Mouse (Mus musculus) megakaryocyte, embryonic 14.5 days (primary cell): ENCODE measurements at regions not wholly inside any gene's neighbourhood (a gene's known extent, or its start where the extent isn't known, plus 50 kb on each side); places are given as distances from the start of the nearest gene placed in this dataset.

Experiments used
- H3K27me3 ChIP-seq: replicated peaks from 2 replicates; pipeline ENCODE3; 2012; ENCODE audit warnings: inconsistent platforms
- H3K36me3 ChIP-seq: replicated peaks from 2 replicates; pipeline ENCODE3; 2012; ENCODE audit warnings: low read length, inconsistent platforms, mixed read lengths
- H3K4me1 ChIP-seq: 2 replicates; pipeline ENCODE4 v1.6.1; 2012; ENCODE audit warnings: inconsistent platforms
- H3K4me3 ChIP-seq: replicated peaks from 2 replicates; pipeline ENCODE3; 2012; ENCODE audit warnings: moderate library complexity, mild to moderate bottlenecking, inconsistent platforms
- H3K9me3 ChIP-seq: 2 replicates; pipeline ENCODE4 v1.6.1; 2012; ENCODE audit warnings: inconsistent platforms
- FLI1 ChIP-seq: IDR thresholded peaks from 2 replicates; pipeline ENCODE4 v1.6.1; 2012; ENCODE audit warnings: low read length, inconsistent platforms, mixed read lengths
- GATA1 ChIP-seq: IDR thresholded peaks from 3 replicates; pipeline ENCODE4 v1.6.1; 2012; ENCODE audit warnings: mixed read lengths, low read length, inconsistent platforms, borderline replicate concordance

DNA sequence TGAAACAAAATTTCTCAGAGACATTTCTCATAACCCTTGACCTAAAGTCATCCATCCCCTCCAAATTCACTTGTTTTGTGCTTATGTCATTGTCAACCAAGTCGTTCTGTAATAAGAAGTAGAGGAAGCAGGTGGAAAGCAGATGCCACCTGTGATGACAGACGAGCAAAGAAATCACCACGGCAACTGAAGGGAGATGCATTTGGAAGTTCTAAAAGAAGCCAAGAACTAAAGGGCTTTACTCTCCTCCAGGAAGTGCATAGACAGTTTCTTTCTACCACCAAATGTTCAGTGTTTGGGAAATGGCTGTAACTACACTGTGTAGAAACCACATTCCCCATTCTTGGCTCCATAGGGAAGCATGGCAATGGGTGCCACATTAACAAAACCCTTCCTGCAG, 317.4 kb downstream of the Gm10184 start:
- Histone ChIP-seq H3K4me3 (no peak overlapping the region), H3K36me3 (no peaks in the 10 kb centered on the region), H3K4me1 (no peaks in the 10 kb centered on the region), H3K27me3 (no peaks in the 10 kb centered on the region), H3K9me3 (no peaks in the 10 kb centered on the region)
- TF ChIP-seq FLI1 (no peak), GATA1 (no peak)

DNA sequence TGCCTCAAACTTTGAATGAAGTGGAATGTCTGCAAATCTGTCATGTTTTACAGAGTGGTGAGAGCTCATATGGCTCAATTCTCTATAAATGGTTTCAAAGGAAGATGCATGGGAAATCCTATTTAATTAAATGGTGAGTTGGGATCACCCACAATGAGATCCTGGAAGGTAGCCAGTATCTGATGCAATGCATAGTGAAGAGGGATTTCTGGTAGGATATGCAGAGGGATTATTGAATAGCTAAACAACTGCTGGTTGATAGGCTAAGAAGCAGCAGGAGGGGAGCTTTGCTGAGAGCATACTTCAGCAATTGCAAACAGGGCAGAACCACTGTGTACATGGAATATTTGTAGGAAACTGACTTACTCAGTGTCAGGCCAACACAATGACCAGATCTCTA, 350.7 kb downstream of the Gm10184 start:
- Histone ChIP-seq H3K27me3 (no peaks in the 10 kb centered on the region), H3K4me3 (no peak overlapping the region), H3K36me3 (no peaks in the 10 kb centered on the region), H3K9me3 (no peaks in the 10 kb centered on the region), H3K4me1 (no peaks in the 10 kb centered on the region)
- TF ChIP-seq FLI1 (no peak), GATA1 (no peak)

DNA sequence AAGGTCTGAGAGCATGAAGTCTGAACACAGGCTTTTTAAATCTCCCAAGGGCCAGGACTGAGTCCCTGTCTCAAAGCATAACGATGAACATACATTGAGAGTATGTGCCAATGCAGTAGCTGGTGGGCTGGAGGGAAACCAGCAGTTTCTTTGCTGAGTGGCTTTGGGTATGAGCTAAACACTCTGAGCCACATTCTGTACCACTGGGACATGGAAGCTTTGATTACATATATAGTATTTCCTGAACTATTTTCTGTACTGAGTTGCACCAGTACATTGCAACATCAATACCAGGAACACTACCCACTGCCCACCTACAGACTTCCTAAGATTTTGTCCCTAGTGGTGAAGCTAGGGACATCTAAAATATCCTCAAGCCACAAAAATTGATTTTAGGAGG, 354.3 kb upstream of the Fshr start:
- Histone ChIP-seq H3K4me3 (no peak overlapping the region), H3K9me3 (no peaks in the 10 kb centered on the region), H3K36me3 (no peaks in the 10 kb centered on the region), H3K27me3 (no peaks in the 10 kb centered on the region), H3K4me1 (no peaks in the 10 kb centered on the region)
- TF ChIP-seq FLI1 (no peak), GATA1 (no peak)

DNA sequence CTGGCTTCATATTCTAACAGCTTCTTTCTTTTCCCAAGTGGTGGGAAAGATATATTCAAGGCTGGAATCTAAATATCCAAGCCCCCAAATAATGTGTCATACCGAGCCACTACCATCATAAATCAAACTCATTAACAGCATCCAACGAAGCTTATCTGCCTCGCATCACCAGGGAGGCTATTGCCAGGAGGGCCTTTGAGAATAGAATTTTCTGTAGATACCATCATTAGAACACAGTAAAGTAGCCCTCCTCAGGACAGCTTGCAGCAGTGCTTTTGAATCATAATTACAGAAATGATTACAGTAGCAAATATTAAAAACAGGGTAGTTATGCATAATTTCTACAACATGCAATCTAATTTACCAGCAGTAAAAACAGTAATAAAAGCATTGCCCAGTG, 353.1 kb upstream of the Fshr start:
- Histone ChIP-seq H3K27me3 (no peaks in the 10 kb centered on the region), H3K36me3 (no peaks in the 10 kb centered on the region), H3K4me3 (no peak overlapping the region), H3K4me1 (no peaks in the 10 kb centered on the region), H3K9me3 (no peaks in the 10 kb centered on the region)
- TF ChIP-seq FLI1, result no peak
- no peak for TF ChIP-seq GATA1

DNA sequence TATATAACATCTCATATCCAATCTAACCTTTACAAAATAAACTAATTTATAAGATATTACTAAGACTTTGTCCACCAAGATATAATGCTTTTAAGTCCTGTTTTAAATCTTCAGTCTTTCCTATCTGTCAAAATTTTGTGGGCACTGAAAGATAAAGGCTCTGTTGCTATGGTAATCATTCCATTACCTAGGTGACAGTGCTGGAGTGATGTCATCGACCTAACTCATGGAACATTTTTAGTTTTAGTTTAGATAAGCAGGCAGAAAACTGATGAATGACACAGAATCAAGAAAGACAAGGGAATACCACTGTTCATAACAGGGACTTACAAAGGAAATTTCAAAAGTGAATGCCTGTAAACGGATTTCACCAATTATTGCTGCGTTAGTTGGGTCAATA, 350.3 kb upstream of the Fshr start:
- H3K4me3 ChIP-seq, result no peak overlapping the region
- H3K27me3 ChIP-seq, result no peaks in the 10 kb centered on the region
- H3K36me3 ChIP-seq, result no peaks in the 10 kb centered on the region
- TF ChIP-seq GATA1 (no peak), FLI1 (no peak)
- no peaks in the 10 kb centered on the region for H3K9me3 ChIP-seq
- no peaks in the 10 kb centered on the region for H3K4me1 ChIP-seq

DNA sequence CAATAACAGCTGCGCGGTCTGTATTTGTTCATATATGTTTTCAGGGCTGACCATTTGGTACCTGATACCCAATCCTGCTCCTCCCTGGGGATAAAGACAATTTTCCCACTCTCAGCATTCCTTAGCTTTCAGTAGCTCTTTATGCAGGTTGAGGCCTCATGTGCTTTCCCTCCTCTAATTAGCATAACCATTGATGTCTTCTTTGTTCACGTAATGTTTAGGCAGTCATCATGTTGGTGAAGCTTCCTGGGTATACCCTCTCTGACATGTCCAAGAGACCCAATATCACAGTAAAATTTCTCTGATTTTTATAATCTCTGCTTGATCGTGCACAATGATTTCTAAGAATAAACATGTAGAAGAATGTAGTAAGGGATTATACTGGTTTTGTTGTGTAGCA, 321.4 kb upstream of the Fshr start:
- TF ChIP-seq FLI1, result no peak
- no peak for TF ChIP-seq GATA1
- Histone ChIP-seq H3K9me3 (peaks cover 3% of the 10 kb centered on the region; the same call in 1 of the 2 replicates), H3K27me3 (no peaks in the 10 kb centered on the region), H3K4me3 (no peak overlapping the region), H3K4me1 (no peaks in the 10 kb centered on the region), H3K36me3 (no peaks in the 10 kb centered on the region)

DNA sequence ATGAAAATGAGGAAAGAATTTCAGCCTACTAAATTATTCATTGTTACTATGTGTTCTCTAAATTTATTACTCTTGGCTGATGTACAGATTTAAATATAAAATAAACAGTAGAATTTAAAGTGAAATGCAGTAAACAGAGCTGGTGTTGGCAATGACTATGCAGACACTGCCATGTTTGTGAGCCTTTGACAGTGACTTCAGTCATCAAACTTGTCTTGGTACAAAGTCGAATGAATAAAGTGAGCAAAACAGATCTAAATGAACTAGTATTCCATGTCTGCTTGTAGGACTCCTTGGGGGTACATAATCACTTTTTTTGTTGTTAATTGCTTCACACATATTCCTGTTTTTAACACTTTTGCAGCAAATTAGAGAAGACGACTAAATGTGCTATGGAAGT, 318.9 kb upstream of the Fshr start:
- no peak overlapping the region for H3K4me3 ChIP-seq
- peaks cover 7% of the 10 kb centered on the region for H3K9me3 ChIP-seq
- no peaks in the 10 kb centered on the region for H3K27me3 ChIP-seq
- TF ChIP-seq GATA1, result no peak
- TF ChIP-seq FLI1, result no peak
- H3K4me1 ChIP-seq, result no peaks in the 10 kb centered on the region
- H3K36me3 ChIP-seq, result no peaks in the 10 kb centered on the region

DNA sequence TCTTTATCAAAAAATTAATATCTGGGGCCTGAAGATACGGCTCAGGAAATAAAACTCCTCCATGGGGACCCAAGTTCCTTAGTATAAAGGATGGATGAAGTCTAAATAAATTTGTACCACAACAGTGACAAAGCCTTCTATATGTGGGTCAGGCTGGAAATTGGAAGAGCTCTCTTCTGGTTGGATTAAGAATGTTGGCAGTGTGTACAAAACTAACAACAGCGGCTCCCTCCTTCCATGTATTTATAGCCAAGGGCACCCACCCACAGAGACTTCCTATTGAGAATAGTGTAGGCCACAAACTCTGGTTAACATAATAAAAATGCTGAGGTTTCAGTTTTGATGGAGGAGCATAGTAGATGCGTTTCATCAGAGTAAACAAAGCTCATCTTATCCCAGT, 304.8 kb upstream of the Fshr start:
- TF ChIP-seq FLI1, result no peak
- TF ChIP-seq GATA1, result no peak
- H3K9me3 ChIP-seq, result no peaks in the 10 kb centered on the region
- no peak overlapping the region for H3K4me3 ChIP-seq

DNA sequence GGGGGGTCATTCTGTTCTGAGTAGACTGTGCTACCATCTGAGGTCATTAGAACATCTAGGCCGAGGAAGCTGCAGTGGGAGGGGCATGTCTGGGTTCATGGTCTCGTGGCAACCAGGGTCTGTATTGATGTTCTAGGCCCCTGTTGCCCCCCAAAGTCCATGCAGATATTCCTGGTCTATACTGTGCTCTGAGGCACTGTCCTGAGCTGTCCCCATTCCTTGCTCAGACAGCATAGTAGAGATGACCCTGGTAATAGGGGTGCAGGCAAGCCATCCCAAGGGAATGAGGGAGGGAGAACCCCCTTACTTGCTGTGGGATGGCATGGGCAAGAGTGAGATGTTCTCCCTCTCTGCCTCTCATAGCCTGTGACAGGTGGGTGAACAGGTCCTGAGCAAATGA, 293.1 kb upstream of the Fshr start:
- H3K9me3 ChIP-seq, result no peaks in the 10 kb centered on the region
- H3K4me3 ChIP-seq, result no peak overlapping the region
- TF ChIP-seq GATA1, result no peak
- no peak for TF ChIP-seq FLI1
- H3K36me3 ChIP-seq, result no peaks in the 10 kb centered on the region
- H3K27me3 ChIP-seq, result no peaks in the 10 kb centered on the region
- no peaks in the 10 kb centered on the region for H3K4me1 ChIP-seq

More for the DNA sequence above, 304.8 kb upstream of the Fshr start:
- Histone ChIP-seq H3K27me3 (no peaks in the 10 kb centered on the region), H3K36me3 (no peaks in the 10 kb centered on the region), H3K4me1 (no peaks in the 10 kb centered on the region)

DNA sequence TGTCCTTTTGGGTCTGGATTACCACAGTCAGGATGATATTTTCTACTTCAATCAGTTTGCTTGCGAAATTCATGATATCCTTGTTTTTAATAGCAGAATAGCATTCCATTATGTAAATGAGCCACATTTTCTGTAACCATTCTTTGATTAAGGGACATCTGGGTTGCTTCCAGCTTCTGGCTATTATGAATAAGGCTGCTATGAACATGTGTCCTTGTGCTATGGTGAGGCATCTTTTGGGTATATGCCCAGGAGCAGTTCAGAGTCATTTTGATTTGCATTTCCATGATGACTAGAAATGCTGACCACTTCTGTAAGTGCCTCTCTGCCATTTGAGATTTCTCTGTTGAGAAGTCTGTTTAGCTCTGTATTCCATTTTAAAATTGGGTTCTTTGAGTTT, 266.0 kb upstream of the Fshr start:
- Histone ChIP-seq H3K9me3 (no peaks in the 10 kb centered on the region), H3K4me3 (no peak overlapping the region), H3K36me3 (no peaks in the 10 kb centered on the region), H3K27me3 (no peaks in the 10 kb centered on the region), H3K4me1 (no peaks in the 10 kb centered on the region)
- TF ChIP-seq GATA1, result no peak
- no peak for TF ChIP-seq FLI1

DNA sequence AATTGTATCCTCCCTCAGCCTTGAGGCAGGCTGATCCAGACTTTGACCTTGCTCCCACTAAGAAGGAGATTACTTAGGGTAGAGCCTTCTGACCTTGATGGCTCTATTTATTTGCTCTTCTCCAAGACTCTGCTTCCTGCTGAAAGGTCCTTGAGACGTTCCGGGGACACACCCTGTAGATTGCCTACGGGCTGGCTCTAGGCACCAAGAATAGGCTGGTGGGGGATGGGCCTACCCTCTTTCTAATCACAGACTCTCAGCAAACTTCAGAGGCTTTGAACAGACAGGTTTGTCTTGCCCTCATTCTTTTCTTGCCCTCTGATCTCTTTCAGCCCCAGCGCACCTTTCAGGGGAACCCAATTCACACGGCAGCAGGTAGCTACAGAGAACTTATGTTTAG, 265.4 kb upstream of the Fshr start:
- Histone ChIP-seq H3K27me3 (no peaks in the 10 kb centered on the region), H3K36me3 (no peaks in the 10 kb centered on the region), H3K4me1 (no peaks in the 10 kb centered on the region), H3K4me3 (no peak overlapping the region), H3K9me3 (no peaks in the 10 kb centered on the region)
- TF ChIP-seq FLI1 (no peak), GATA1 (no peak)
